Mouse (Mus musculus) frontal cortex, adult (tissue): ENCODE results near the gene Nenf.

Source experiments
- ATAC-seq: cut with Nextera tagmentation; 2 replicates; pipeline ENCODE4 v1.9.2; 2017; ENCODE audit warnings: mild to moderate bottlenecking, moderate library complexity, mixed read lengths; ENCODE audit not compliant: low TSS enrichment

Nenf gene

DNA sequence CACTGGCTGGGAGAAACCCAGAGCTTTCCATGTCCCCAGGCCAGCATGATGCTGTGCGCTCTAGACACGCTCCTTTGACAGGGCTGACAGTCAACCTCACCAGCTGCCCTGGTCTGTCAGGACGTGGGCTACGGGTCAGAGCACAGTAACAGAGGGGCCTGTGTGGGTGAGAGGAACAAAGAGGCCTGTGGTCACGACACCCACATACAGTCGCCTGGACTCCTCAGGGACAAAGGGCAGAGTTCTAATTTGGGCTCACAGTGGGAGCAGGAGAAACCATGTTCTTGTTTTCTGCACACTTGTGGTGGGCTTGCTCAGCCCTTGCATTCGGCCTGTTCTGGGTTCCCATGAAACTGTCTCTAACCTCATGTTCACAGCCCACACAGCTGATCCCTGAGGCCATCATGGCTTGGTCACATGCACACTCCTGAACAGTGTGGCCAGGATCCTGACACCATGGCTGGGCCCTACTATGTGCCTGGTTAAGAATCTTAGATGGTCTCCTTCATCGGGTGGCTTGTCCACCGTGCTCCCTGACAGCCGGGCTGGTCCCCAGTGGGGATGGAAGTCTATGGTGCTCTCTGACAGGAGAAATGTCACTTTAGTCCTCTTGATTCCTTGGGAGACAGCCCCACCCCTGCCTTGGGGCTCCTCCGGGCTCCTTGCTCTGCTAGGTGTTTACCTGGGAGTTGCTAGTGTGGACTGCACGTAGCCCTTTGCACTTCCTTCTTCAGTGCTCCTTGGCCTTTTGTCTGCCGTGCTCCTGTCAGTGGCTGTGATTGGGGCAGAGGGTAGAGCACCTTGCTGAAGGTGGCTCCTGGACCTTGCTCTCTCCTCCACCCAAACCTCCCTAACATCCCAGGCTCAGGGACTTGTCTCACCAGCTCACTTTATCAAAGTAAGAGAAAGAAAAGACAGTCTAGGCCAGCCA lies 34.6 kb downstream of the Nenf start:
- no peak for ATAC-seq

DNA sequence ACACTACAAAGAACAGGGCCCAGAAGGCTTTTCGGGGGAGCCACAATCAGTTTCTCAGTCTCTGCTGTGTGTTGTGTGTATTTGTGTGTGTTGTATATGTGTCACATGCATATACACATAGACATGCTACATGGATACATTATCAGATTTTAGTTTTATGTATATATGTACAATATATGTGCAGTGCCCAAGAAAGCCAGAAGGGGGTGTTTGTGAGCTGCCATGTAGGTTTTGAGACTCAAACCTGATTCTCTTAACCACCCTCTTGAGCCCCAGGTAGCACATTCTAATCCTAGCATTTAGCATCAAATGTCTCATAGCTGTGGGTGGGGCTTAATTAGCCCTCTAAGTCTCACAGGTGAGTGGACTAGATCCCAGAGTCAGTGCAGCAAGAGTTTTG lies 35.7 kb downstream of the Nenf start:
- no peak for ATAC-seq

DNA sequence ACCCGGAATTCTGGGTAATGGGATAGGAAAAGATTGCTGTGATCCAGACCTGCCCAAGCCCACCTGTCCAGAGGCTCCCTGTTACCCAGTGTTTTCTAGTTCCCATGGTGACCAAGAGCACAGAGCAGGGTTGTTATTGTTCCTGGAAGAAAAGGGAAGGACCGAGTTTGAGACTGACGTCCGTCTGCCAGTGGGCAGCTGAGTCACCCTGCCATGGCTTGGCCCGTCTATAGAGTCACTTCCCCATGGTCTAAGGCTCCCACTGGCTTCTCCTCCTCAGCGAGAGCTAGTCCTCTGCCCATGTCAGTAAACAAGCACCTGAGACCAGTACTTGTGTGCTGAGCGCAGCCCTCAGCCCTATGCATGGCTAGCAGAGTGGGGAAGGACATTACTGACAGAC lies 36.8 kb downstream of the Nenf start:
- ATAC-seq: 0 out of 2 replicates have a peak, but pooled peaks have one; percentile 38

DNA sequence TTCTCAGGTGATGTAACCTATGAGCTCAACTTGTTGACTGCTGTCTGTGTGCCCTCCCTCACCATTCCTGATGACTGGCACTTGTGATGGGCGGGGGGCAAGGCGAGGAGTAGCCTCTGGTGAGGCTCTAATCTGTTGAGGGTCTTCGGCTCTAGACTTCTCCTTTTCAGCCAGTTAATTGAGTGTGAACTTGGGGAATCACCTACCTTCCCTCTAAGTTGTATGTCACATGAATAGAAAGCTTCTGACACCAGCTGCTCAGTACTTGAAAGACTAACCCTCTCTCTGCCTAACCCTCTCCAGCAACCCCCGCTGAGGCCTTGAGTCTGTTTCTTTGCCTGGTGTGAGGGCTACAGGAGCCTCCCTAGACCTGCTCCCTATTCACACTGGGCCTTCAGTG lies 39.7 kb downstream of the Nenf start:
- ATAC-seq: no peak

DNA sequence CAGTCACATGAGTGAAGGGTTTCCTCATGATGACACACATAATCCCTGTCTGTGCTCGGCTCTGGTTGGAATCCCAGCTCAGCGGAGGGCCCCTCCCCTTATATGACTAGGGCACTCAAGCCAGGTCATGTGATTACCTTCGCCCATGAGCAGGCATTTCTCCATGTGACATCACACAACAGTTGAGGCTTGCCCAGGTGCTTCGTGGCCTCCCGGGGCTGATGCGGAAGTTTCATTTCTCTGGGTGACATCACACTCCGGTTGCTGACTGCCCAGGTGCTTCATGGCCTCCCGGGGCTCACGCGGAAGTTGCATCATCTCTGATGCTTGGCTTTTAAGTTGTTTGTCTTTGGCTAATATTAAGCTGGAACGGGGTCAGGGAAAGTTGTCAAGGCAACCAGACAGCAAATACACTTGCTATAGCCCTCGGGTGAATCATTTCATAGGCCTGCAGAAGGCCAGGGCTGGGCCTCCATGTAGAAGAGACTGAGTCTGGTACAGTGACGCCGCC lies 40.4 kb downstream of the Nenf start:
- no peak for ATAC-seq

GRCm38 (mm10) chr1:191276181-191276580 lies 41.8 kb downstream of the Nenf start:
- ATAC-seq: no peak

DNA sequence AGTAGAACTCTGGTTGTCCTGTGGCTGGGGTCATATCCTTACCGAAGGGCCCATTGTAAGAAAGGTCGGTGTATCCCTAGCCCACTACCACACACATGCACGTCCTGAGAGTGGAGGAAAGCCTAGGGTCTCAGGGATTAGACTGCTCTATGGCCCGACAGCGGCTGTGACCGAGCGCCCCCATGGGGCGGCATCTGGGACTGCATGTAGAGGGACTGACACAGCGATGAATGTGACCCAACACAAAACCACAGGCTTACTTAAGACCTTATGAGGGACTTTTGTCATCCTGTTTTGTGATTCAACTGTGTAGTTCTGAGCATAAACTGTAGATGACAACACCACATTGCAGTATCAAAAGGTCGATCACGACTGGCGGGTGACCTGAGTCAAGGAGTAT lies 42.5 kb downstream of the Nenf start:
- peak; percentile 78 for ATAC-seq

GRCm38 (mm10) chr1:191272660-191273059 lies 45.3 kb downstream of the Nenf start:
- ATAC-seq: no peak

GRCm38 (mm10) chr1:191269648-191269952 lies 48.4 kb downstream of the Nenf start:
- ATAC-seq: no peak; the same call in 1 of the 2 replicates

- peak; percentile 81 for ATAC-seq
These were observed 49.0 kb downstream of the Nenf start for GRCm38 (mm10) chr1:191268797-191269647.

DNA sequence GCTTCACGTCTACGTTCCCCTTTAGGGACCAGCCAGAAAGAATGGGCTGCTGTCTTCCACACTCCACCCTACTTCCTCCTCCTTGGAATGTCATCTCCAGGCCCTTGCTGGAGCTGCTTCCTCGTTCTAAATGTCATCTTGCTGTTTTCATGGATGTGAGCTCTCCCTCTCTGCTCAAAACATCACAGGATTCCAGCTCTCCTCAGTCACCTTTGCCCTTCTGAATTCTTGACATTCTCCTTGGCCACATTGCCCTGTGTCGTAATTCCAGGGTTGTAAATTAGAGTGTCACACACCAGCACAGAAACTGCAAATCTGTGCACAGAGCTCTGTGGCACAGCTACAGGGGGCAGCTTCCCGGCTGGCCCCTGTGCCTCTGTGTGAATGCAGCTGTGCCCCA lies 50.1 kb downstream of the Nenf start:
- no peak for ATAC-seq

- no peak for ATAC-seq
These were observed 50.8 kb downstream of the Nenf start for GRCm38 (mm10) chr1:191267162-191267561.

- ATAC-seq: no peak
These were observed 54.5 kb downstream of the Nenf start for GRCm38 (mm10) chr1:191263471-191263870.

DNA sequence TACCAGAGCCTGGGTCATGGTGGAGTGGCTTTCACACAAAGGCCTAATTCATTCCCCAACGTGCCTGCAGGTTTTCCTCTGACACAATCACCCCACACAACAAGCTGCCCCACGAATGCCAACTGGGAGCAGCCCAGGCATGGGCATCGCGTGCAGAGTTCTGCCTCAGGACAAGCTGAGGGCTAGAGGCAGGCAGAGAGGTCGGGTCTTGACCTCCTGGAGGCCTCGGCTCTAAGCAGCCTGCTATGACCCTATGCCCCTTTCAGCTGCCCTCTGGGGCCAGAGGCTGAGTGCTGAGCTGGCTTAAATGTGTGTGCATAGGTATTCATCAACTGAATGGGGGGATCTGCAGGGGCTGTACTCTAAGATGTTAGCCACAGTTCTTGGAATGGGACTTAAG lies 56.1 kb downstream of the Nenf start:
- ATAC-seq: no peak

GRCm38 (mm10) chr1:191259661-191260060 lies 58.3 kb downstream of the Nenf start:
- no peak for ATAC-seq

DNA sequence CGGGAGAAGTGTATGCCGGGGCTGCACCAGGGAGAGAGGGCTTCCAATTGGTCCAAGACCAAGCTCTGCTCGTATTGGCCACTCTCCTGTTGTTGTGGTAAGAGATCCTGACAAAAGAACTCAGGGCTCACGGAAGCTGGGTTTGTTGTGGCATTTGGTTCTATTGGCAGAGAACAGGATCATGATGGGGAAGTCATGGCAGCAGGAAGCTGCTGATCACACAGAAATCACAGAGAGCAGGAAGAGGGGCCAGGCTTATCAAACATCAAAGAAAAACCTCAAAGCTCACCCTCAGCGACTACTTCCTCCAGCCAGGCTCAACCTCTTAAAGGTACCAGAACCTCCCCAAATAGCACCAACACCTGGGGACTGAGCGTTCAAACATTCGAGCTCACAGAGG lies 58.9 kb downstream of the Nenf start:
- ATAC-seq: no peak

DNA sequence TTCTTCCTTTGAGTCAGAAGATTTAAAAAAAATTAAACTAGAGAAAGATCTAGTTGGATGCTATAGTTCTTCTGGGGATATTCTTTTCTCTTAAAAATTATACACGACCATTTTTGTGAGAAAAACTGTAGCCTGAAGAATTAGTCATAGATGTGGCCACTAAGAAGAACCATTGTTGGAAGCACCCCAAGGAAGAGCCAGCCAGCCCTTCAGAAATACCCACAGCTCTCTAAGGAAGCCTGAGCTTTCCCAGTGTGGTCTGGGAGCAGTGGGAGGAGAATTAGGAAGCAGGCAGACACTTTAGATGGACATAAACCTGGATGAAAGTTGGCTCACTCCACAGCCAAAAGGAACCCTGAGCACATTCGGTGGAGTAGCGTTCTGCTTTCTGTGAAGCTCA lies 59.5 kb downstream of the Nenf start:
- ATAC-seq: peak; percentile 35; the same call in 1 of the 2 replicates

- no peak for ATAC-seq
These were observed 60.0 kb downstream of the Nenf start for GRCm38 (mm10) chr1:191257981-191258380.

GRCm38 (mm10) chr1:191257351-191257771 lies 60.6 kb downstream of the Nenf start:
- ATAC-seq: no peak
